In genomic region chr9:105306042-105306441, GRCm38 (mm10) we compare ENCODE assay signal across 27 mouse cellular contexts.
"Had no signal": no experiment of that assay in that cellular context is flagged by ENCODE, and none has a peak within 500 bp of the region (broad histone marks: within the 10 kb centered on the region; RNA-seq: fewer than 3 reads in every experiment).

No protein-coding gene starts in this region.

- H3K4me2 ChIP-seq: heart, embryonic 11.5 days; heart, embryonic 13.5 days; heart, embryonic 15.5 days; hindbrain, embryonic 12.5 days; hindbrain, embryonic 14.5 days; intestine, embryonic 15.5 days; limb, embryonic 12.5 days; liver, embryonic 11.5 days; liver, embryonic 13.5 days; liver, embryonic 15.5 days had no signal

- H3K4me1 ChIP-seq: heart, embryonic 13.5 days; heart, embryonic 15.5 days; hindbrain, embryonic 12.5 days; intestine, embryonic 15.5 days; limb, embryonic 10.5 days; limb, embryonic 12.5 days; liver, embryonic 13.5 days; liver, embryonic 15.5 days had no signal

- H3K36me3 ChIP-seq: heart, embryonic 13.5 days; heart, embryonic 15.5 days; hindbrain, embryonic 12.5 days; intestine, embryonic 15.5 days; limb, embryonic 10.5 days; limb, embryonic 12.5 days; liver, embryonic 13.5 days; liver, embryonic 15.5 days had no signal

- H3K9ac ChIP-seq: heart, embryonic 13.5 days; heart, embryonic 15.5 days; hindbrain, embryonic 12.5 days; hindbrain, embryonic 14.5 days; intestine, embryonic 15.5 days; limb, embryonic 12.5 days; liver, embryonic 13.5 days; liver, embryonic 15.5 days had no signal

- H3K4me3 ChIP-seq: heart, adult 2 months; heart, embryonic 13.5 days; heart, embryonic 15.5 days; hindbrain, embryonic 12.5 days; intestine, embryonic 15.5 days; layer of hippocampus, adult 2 months; limb, embryonic 10.5 days; limb, embryonic 12.5 days; liver, embryonic 13.5 days; liver, embryonic 15.5 days had no signal

- H3K27me3 ChIP-seq: heart, embryonic 13.5 days; heart, embryonic 15.5 days; hindbrain, embryonic 12.5 days; intestine, embryonic 15.5 days; limb, embryonic 12.5 days; liver, embryonic 13.5 days; liver, embryonic 15.5 days had no signal

- DNase-seq: gastrocnemius, postnatal 14 days; gastrocnemius, postnatal 36 days; heart, adult 11 months; heart, adult 2 months; heart, postnatal 14 days; heart, postnatal 36 days; kidney, adult 18-20 months; kidney, adult 8-10 months; kidney, postnatal 10 days; kidney, postnatal 25 days; kidney, postnatal 4 days; liver; liver, embryonic 13.5 days had no signal

- H3K27ac ChIP-seq: heart, adult 2 months; heart, embryonic 13.5 days; heart, embryonic 15.5 days; hindbrain, embryonic 12.5 days; hindbrain, embryonic 14.5 days; intestine, embryonic 15.5 days; layer of hippocampus, adult 2 months; limb, embryonic 10.5 days; limb, embryonic 12.5 days; liver, embryonic 13.5 days; liver, embryonic 15.5 days had no signal

- H3K9me3 ChIP-seq: heart, embryonic 13.5 days; heart, embryonic 15.5 days; hindbrain, embryonic 12.5 days; intestine, embryonic 15.5 days; limb, embryonic 10.5 days; limb, embryonic 12.5 days; liver, embryonic 13.5 days; liver, embryonic 15.5 days had no signal

- ATAC-seq: hindbrain, embryonic 16.5 days; inflammation-experienced regulatory T-cells, adult 6 months; intestine, embryonic 15.5 days; intestine, postnatal 0 days had no signal
